Mouse (Mus musculus) ES-E14 (cell line): ENCODE measurements around the gene Ap5z1.

Source experiments
- CHD2 ChIP-seq: IDR thresholded peaks from 2 replicates; pipeline ENCODE4 v1.6.1; 2014; ENCODE audit warnings: mild to moderate bottlenecking, low read depth, low read length, inconsistent platforms
- MAFK ChIP-seq: IDR thresholded peaks from 2 replicates; pipeline ENCODE4 v1.6.1; 2014; ENCODE audit warnings: mild to moderate bottlenecking, low read depth, low read length, inconsistent platforms; ENCODE audit not compliant: insufficient read depth
- ZC3H11A ChIP-seq: IDR thresholded peaks from 2 replicates; pipeline ENCODE4 v1.6.1; 2012; ENCODE audit warnings: low read depth, mild to moderate bottlenecking, inconsistent platforms, low read length, borderline replicate concordance

GRCm38 (mm10) chr5:142457345-142457744, 6.4 kb upstream of the Ap5z1 start:
- TF ChIP-seq ZC3H11A (no peak), MAFK (no peak), CHD2 (no peak)
